Mouse (Mus musculus) urinary bladder, adult 2 months (tissue): ENCODE data around the gene Cox7a1. TPM values are rescaled to one million over a fixed set of nuclear protein-coding genes. Genes with fewer than 3 reads are reported as not detected.
"Not testable (repeated sequence)": the region's sequence is repeated elsewhere in the genome, so short reads cannot be mapped to it uniquely, and the experiment has no call there.

ENCODE experiments used
- DNase-seq: peaks from one replicate; pipeline ENCODE4 v3.0.0; 2022; ENCODE audit warnings: low spot score
- polyA plus RNA-seq: library from polyadenylated mRNA; depleted of rRNA; stranded (reverse); fragments of >200 nt; gene quantifications from 2 replicates; pipeline ENCODE4 v1.2.3, GENCODE M21; 2012; rRNA removed

The Cox7a1 gene
- polyA plus RNA-seq = 16.9 and 19.4 TPM in 2 replicates

DNA sequence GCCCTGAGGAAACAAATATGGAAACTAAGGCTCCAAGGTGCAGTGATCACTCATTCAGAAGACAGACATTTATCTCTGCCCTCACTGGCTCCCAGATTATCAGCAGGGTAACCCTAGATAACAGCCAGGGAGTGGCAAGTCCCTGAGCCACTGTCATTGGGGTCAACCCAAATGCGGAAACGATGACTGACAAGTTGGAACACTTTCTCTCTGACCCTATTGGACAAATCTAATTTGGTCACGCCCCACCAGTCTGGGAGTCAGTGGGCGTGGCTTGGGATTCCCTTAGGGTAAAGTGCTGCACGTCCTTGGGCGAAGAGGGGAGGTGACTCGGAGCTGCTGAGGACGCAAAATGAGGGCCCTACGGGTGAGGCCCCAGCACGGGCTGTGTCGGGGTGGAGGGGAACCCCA, at the start of gene Cox7a1:
Gene Cox7a1 (plus strand): TSS at position 266 of the 411 bp plus-strand sequence.
- peak; percentile 52 for DNase-seq

GRCm38 (mm10) chr7:30136826-30137225, 47.1 kb upstream of the Cox7a1 start:
- no peak for DNase-seq

DNA sequence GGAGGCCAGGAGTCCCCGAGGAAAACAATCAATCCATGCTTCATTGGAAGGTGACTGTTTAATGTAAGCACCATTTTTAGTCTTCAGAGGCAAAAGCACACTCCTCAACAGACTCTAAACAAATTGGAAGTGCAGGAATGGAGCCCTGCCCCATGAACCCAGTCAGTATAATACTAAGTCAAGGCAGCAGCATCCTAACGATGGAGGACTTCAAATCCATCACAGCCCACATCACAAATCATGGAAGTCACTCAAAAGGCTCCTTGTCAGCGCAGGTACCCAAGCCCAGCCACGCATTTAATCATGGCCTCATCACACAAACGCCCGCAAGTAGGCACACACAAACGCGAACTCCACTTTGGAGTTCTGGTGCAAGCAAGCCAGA, 40.8 kb upstream of the Cox7a1 start:
- no peak for DNase-seq

- no peak for DNase-seq
Observed at GRCm38 (mm10) chr7:30143555-30144209, 40.3 kb upstream of the Cox7a1 start.

GRCm38 (mm10) chr7:30147011-30147410, 36.9 kb upstream of the Cox7a1 start:
- no peak for DNase-seq

DNA sequence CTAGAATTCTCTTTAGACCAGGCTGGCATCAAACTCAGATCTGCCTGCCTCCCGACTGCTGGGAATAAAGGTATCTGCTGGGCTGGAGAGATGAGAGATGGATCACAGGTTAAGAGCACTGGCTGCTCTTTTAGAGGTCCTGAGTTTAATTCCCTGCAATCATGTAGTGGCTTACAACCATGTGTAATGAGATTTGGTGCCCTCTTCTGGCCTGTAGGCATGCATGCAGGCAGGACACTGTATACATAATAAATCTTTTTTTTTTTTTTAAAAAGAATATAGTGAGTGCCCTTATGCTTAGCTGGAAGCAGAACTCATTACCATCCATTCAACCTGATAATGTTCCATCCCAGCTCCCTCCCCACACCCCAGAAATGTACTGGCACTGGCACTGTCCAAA, 29.9 kb upstream of the Cox7a1 start:
- DNase-seq = no peak

GRCm38 (mm10) chr7:30155507-30155906, 28.4 kb upstream of the Cox7a1 start:
- no peak for DNase-seq

- DNase-seq = no peak
Observed at GRCm38 (mm10) chr7:30163113-30163512, 20.8 kb upstream of the Cox7a1 start.

DNA sequence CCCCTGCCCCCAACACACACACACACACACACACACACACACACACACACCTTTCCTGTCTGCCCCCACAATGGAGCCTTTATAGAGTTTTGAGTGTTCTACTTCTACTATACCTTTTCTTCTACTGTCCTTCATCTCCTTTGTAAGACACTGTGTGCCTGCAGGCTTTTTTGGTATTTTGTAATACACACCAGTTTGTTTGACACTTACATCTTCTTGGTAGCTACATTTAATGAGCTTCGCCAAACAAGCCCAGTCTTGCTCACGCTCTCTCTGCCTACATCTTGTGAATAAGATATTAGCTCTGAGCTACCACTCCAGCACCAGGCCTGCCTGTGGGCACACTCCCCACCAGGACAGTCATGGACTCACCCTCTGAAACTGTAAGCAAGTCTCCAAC, 19.2 kb upstream of the Cox7a1 start:
- no peak for DNase-seq

DNA sequence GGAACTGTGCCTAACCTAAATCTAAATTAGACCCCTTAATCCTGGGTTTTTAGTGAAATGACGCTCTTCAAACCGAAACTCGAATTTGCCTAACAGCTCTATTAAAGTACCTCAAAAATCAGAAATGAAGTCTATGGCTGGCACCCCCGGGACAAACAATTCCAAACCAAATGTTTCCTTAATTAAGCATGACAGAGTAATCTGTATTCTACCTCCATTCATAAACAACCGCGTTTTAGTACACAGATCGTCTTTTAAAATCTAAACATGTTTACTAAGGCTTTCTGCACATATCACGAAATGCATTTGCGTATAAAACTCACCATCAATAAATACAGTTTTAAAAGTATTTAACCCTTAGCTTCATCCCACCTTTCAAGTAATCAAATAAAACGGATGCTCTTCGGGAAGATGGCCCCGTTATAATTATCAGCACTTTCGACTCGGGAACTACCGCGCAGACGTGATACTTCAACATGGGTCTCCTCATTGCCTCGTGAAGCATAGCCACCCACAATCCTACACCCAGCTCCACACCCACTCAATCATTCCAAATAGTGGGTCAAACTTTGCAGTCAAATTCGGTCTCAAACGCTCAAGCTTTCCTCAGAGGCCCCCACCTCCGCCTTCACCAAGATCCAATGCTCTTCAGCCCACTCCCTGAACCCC, 14.9 kb upstream of the Cox7a1 start:
- no peak for DNase-seq

DNA sequence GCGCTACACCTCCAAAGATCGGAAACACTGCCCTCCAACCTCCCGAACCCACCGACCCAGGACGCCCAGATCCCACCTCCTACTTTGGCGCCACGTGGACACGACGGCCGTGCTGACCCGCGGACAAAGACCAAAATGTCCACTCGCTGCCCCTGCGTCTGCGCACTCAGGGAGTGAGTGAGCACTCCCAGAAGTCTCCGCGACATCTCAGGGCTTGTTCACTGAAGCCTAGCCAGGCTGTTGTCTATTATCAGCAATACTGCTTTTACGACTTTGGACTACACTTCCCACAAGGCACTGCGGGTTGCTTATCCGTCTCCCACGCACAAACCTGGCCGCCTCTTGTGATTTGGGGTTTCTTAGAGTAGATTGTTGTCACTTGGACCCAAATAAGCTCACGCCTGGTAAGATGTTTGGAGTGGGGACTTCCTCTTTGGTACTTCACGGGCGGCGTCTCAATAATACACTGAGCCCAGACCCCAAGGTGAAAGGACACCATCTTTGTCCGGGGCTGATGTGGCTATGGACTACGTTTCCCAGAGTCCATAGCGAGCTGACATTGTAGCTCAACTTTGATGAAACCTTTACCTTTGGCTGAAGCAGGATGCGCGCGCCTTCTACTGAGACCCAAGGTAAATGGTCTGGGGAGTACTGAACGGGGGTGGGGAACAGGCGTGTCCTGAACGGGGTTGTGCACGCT, 14.2 kb upstream of the Cox7a1 start, which contains the start of gene Zfp146:
Gene Zfp146 (minus strand): TSS at position 168 of the 700 bp plus-strand sequence.
- DNase-seq = peak; percentile 74

- no peak for DNase-seq
Observed at GRCm38 (mm10) chr7:30170283-30170951, 13.5 kb upstream of the Cox7a1 start.

- DNase-seq = no peak
Observed at GRCm38 (mm10) chr7:30176474-30176873, 7.5 kb upstream of the Cox7a1 start.

- no peak for DNase-seq
Observed at GRCm38 (mm10) chr7:30178256-30178655, 5.7 kb upstream of the Cox7a1 start.

GRCm38 (mm10) chr7:30181308-30181707, 2.6 kb upstream of the Cox7a1 start:
- DNase-seq = no peak

DNA sequence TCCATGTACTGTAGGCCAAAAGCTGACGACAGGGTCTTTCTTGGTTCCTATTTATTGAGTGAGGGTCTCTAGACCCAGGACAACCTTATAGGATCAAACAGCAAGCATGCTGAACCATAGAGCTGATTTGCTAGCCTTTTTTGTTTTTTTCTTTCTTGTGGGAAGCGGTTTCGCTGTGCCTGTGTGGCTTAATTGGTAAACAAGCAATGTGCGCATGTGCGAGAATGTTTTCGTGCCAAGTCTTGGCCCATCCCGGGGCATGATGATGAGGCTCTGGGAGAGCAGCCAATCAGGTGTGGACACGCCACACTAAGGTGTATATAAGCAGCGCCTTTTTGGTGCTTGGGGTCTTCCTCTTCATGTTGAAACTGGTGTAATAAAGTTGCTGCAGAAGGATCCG, 2.0 kb upstream of the Cox7a1 start:
- DNase-seq = not testable (repeated sequence)

DNA sequence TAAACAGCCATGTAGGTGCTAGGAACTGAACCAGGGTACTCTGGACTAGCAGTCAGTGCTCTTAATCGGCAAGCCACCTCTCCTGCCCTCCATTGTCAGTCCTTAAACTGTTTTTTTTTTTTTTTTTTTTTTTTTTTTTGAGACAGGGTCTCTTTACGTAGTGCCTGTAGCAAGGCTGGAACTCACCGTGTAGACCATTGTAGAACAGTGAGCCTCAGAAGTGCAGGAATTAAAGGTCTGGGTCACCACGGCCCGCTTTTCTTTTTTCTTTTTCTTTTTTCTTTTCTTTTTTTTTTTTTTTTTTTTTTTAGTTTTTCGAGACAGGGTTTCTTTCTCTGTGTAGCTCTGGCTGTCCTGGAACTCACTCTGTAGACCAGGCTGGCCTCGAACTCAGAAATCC, 755 bp upstream of the Cox7a1 start:
- not testable (repeated sequence) for DNase-seq

- no peak for DNase-seq
Observed at GRCm38 (mm10) chr7:30184641-30185348, 851 bp downstream of the Cox7a1 start.

- no peak for DNase-seq
Observed at GRCm38 (mm10) chr7:30188344-30189115, 4.6 kb downstream of the Cox7a1 start.

- DNase-seq = no peak
Observed at GRCm38 (mm10) chr7:30189116-30189491, 5.2 kb downstream of the Cox7a1 start.

DNA sequence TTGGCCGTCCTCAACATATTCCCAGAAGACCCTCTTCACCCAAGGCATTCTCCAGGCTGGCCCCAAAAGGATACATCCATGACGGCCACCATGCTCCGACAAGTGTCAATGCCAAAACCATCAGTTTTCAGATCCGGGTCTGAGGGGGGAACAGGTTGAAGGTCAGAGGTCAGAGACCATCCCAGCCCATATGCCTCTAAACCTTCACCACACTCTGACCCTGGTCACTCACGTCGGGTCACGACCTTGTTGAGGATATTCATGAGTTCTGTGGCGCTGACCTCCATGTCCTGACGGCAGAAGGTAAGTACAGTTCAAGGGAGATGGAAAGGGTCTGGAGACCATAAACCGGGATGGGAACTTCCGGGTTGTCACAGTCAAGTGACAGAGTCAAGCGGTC, 8.1 kb downstream of the Cox7a1 start:
- DNase-seq = no peak
